Mouse (Mus musculus) heart, embryonic 14.5 days (tissue): ENCODE results near the gene Etl4. TPM values are rescaled to one million over a fixed set of nuclear protein-coding genes. Genes with fewer than 3 reads are reported as not detected.

ENCODE experiments used
- ATAC-seq: fragments of 200-750 bp; cut with Nextera tagmentation; 2 replicates; pipeline ENCODE4 v1.8.0; 2017; ENCODE audit warnings: low read depth, moderate TSS enrichment; ENCODE audit not compliant: insufficient number of reproducible peaks, insufficient read depth, low FRiP score
- H3K27ac ChIP-seq, 2 experiments: fragments of 200-500 bp in 1 of 2; fragments of 300-500 bp in 1 of 2; sonication (generic) in 1 of 2; replicated peaks in 1 of 2; 2 replicates each; pipeline ENCODE4 v1.5.1; 2012 to 2014; ENCODE audit warnings: low read depth in 2 of 2, low read length in 2 of 2, control low read depth in 1 of 2, mild to moderate bottlenecking in 1 of 2, mixed read lengths in 1 of 2; ENCODE audit not compliant: control insufficient read depth in 1 of 2, insufficient read depth in 1 of 2
- H3K27me3 ChIP-seq: fragments of 300-500 bp; sonication (generic); 2 replicates; pipeline ENCODE4 v1.6.1; 2014; ENCODE audit warnings: mild to moderate bottlenecking, low read length, control low read depth; ENCODE audit not compliant: control insufficient read depth, insufficient read depth
- H3K36me3 ChIP-seq: fragments of 300-500 bp; sonication (generic); 2 replicates; pipeline ENCODE4 v1.6.1; 2014; ENCODE audit warnings: mild to moderate bottlenecking, control low read depth, low read length, mixed read lengths; ENCODE audit not compliant: control insufficient read depth, insufficient read depth
- H3K4me1 ChIP-seq, 2 experiments: fragments of 200-500 bp in 1 of 2; fragments of 300-500 bp in 1 of 2; sonication (generic) in 1 of 2; 2 replicates each; pipeline ENCODE4 v1.6.1; 2012 to 2014; ENCODE audit warnings: low read length in 2 of 2, control low read depth in 1 of 2, mixed read lengths in 1 of 2; ENCODE audit not compliant: control insufficient read depth in 2 of 2, insufficient read depth in 2 of 2
- H3K4me2 ChIP-seq: fragments of 300-500 bp; sonication (generic); 2 replicates; pipeline ENCODE4 v1.6.1; 2014; ENCODE audit warnings: mild to moderate bottlenecking, low read length
- H3K4me3 ChIP-seq, 2 experiments: fragments of 200-500 bp in 1 of 2; fragments of 300-500 bp in 1 of 2; sonication (generic) in 1 of 2; 2 replicates each; pipeline ENCODE4 v1.5.1; 2012 to 2014; ENCODE audit warnings: low read length in 2 of 2, mild to moderate bottlenecking in 2 of 2, control low read depth in 1 of 2, low read depth in 1 of 2, moderate library complexity in 1 of 2; ENCODE audit not compliant: control insufficient read depth in 1 of 2, insufficient read depth in 1 of 2
- H3K9ac ChIP-seq: fragments of 300-500 bp; sonication (generic); 2 replicates; pipeline ENCODE4 v1.6.1; 2014; ENCODE audit warnings: mild to moderate bottlenecking, low read length
- H3K9me3 ChIP-seq: fragments of 300-500 bp; sonication (generic); 2 replicates; pipeline ENCODE4 v1.6.1; 2016; ENCODE audit warnings: low read length, control low read depth; ENCODE audit not compliant: control insufficient read depth
- WGBS: fragments of 180-500 bp; shearing (Covaris S2); extraction: QIAGEN DNeasy Blood & Tissue Kit; methylation state at CpG from one replicate; pipeline ENCODE4 v1.1.7; 2014; 5-methylcytosine and 5-hydroxymethylcytosine counted together
- polyA plus RNA-seq: library from polyadenylated mRNA; unstranded; fragments of >200 nt; fragmentation: Nextera tagmentation; extraction: Ambion mirVana; gene quantifications from 2 replicates; pipeline ENCODE4 v1.2.1, GENCODE M21; 2014

Gene Etl4
- polyA plus RNA-seq, 1 experiment from 2014 or later, result 11.3 TPM

DNA sequence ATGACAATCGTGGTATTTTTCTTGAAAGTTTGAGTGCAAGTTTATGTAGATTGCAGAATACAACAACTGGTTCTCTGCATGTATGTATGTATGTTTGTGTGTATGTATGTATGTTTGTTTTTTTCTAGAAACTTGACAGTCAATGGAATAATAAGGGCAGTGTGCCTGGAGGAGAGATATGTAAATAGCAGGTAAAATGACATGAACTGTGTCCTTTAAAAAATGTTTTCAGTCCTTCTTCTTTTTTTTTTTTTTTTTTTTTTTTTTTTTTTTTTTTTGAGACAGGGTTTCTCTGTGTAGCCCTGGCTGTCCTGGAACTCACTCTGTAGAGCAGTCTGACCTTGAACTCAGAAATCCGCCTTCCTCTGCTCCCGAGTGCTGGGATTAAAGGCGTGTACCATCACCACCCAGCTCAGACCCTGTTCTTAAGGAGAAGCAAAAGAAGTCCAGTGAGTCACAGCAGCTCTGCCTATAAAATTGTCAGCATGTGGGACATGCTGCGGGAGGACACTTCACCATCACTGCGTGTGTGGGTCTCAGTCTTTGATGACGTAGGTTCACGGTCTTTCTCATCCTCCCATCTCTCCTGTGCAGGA, 606.8 kb downstream of the Etl4 start:
- Histone ChIP-seq H3K4me3 (no peak overlapping the region), H3K4me1 (peaks cover 4 to 16% of the 10 kb centered on the region in 2 experiments), H3K27me3 (no peaks in the 10 kb centered on the region), H3K4me2 (no peak overlapping the region), H3K27ac (no peak overlapping the region), H3K36me3 (no peaks in the 10 kb centered on the region), H3K9me3 (no peaks in the 10 kb centered on the region), H3K9ac (no peak overlapping the region)
- ATAC-seq, result no peak
- 87% methylated on average over 8 of the region's 8 CpGs for WGBS

DNA sequence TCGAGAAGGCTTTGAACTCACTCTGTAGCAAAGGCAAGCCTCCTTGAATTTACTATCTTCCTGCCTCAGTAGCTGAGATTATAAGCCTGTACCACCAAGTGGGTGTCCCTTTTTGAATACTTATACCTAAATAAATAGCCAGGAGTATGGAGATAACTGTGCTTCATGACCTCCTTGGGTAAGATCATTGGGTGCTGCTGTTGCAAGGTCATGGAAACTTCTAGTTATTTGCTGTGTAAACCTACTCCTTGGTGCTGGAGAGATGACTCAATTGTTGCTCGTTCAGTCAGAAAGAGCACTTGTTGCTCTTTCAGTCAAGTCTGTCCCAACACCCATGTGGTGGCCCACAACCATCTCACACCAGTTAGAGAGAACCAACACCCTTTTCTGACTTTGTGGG, 608.3 kb downstream of the Etl4 start:
- Histone ChIP-seq H3K36me3 (no peaks in the 10 kb centered on the region), H3K4me3 (no peak overlapping the region), H3K9me3 (no peaks in the 10 kb centered on the region), H3K4me2 (no peak overlapping the region), H3K9ac (no peak overlapping the region), H3K27me3 (no peaks in the 10 kb centered on the region), H3K27ac (no peak overlapping the region), H3K4me1 (peaks cover 4 to 19% of the 10 kb centered on the region in 2 experiments)
- no peak for ATAC-seq
- 68% methylated on average over 2 of the region's 2 CpGs for WGBS

DNA sequence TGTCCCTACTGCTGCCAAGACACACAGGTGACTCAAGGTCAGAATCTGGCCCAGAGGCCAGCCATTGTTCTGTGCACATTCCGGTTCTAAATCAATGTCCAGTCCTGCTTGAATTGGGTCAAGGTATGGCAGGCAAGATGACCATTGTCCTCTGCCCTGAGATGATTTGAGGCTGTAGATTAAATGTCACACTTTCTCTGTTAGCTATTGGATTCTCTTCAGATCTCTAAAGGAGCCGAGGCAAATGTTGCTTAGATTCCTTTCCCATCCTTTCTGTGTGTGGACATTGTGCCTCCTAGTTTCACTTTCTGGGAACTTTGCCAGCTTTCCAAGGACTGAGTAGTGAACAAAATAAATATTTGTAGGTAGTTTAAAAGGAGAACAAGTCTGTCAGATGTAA, 608.9 kb downstream of the Etl4 start:
- 38% methylated on average over 2 of the region's 2 CpGs for WGBS
- Histone ChIP-seq H3K27me3 (no peaks in the 10 kb centered on the region), H3K4me1 (peaks cover 4 to 19% of the 10 kb centered on the region in 2 experiments), H3K4me2 (no peak overlapping the region), H3K4me3 (no peak overlapping the region), H3K9ac (no peak overlapping the region), H3K9me3 (no peaks in the 10 kb centered on the region), H3K27ac (peak overlapping the region; percentile 25 to 59; a peak in 3 of 4 replicates), H3K36me3 (no peaks in the 10 kb centered on the region)
- no peak for ATAC-seq

DNA sequence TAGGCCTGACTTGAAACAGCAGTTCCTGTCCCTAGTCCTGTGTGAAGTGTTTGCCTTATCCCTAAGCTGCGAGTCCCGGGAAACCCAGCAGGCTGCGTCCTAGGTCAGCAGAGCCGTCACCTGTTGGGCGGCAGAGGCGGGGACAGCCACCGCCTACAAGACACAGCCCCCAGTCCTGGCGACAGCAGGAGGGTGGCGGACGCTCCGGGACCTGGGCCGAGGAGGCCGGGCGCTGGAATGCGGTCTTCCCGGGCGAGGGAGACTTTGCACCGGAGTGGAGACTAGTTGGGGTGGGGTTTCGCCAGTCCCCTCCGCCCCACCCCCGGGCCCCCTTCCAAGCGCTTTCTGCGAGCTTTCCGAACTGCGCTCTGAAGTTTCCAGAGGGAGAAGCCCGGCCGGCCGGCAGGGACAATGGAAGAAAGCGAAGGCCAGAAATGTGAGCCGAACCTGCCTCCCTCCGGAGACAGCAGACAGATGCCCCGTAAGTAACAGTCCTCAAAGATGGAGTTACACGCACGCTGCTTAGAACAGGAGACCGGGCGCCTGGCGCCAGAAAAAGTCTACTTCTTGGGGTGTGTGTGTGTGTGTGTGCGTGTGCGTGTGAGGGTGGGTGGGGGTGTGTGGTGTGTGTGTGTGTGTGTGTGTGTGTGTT, 610.0 kb downstream of the Etl4 start:
- Histone ChIP-seq H3K4me3 (peak overlapping the region; percentile 56 to 59), H3K9me3 (no peaks in the 10 kb centered on the region), H3K36me3 (no peaks in the 10 kb centered on the region), H3K27me3 (no peaks in the 10 kb centered on the region), H3K4me2 (peak overlapping the region; percentile 68), H3K4me1 (peaks cover 4 to 19% of the 10 kb centered on the region in 2 experiments), H3K27ac (peak overlapping the region; percentile 59 to 76), H3K9ac (peak overlapping the region; percentile 69)
- under 1% methylated on average over 33 of the region's 39 CpGs for WGBS
- ATAC-seq, result peak; percentile 78

DNA sequence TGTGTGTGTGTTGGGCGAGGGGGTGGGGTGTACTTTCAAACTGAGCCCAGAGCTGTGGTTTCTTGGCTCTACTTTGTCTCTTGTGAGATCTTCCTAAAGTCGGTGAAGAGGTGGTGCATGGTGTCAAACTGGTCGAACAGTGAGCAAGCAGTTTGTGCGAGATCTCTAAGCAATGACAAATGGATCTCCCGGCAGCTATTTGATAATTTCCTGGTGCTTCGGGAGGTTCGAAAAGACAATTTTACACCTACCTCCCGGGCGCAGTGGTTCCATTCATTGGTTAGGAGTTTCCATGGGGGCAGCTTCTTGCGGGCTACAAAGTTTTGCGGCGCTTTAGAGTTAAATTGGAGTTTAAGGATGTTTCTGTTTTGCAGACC, 610.5 kb downstream of the Etl4 start:
- H3K36me3 ChIP-seq, result no peaks in the 10 kb centered on the region
- ATAC-seq, result 0 out of 2 replicates have a peak, but pooled peaks have one; percentile 5
- WGBS, result 0% methylated on average over 12 of the region's 12 CpGs
- H3K27ac ChIP-seq, result peak overlapping the region; percentile 59 to 76
- no peaks in the 10 kb centered on the region for H3K9me3 ChIP-seq
- H3K4me3 ChIP-seq, result peak overlapping the region; percentile 56 to 59
- H3K4me1 ChIP-seq, result peaks cover 4 to 19% of the 10 kb centered on the region in 2 experiments
- H3K27me3 ChIP-seq, result no peaks in the 10 kb centered on the region
- peak overlapping the region; percentile 69 for H3K9ac ChIP-seq
- H3K4me2 ChIP-seq, result peak overlapping the region; percentile 68

DNA sequence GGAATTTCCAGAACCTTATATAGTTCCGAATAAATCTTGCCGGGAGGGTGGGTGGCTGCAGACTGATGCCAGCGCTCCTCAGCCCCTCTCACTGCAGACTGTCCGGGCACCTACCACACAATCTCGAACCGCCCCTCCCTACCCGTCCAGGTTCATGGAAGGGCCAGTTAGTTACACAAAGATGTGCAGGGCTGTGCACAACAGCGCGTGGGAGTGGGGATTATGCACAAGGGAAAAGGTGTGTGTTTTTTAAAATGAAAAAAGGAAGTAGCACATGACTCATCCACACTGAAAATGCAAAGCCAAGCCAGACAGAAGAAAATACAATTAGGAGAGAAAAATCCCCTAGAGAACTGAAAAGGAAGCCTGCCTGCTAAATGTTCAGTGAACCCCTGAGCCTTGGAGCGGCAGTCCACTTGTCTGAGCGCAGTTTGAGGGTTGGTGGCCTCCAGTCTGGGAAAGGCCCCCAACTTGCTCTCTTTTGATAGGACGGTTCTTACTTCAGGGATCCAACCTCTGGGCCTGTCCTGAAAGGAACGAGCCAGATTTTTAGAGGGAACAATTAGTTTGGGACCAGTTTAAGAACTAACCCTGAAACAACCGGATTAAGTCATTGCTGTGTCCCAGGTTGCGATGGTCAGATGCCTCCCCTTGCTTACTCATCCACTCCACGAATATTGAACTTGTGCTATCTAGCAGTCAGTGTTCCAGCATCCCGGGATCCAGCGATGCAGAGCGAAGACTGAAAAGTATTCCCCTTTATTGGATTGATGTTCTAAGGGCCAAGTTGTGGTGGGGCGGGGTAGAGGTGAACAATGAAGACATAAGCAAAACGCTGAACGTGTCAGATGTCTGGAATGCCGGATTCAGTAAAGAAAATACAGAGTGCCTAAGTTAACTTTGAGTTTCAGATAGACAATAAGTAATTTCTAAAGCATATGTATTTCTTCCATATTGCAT, 611.3 kb downstream of the Etl4 start:
- Histone ChIP-seq H3K27ac (peak overlapping the region; percentile 17 to 54; a peak in 2 of 4 replicates), H3K27me3 (no peaks in the 10 kb centered on the region), H3K36me3 (no peaks in the 10 kb centered on the region), H3K9me3 (no peaks in the 10 kb centered on the region), H3K4me2 (peak overlapping the region; percentile 68), H3K4me3 (peak overlapping the region; percentile 56 to 59), H3K4me1 (peaks cover 6 to 20% of the 10 kb centered on the region in 2 experiments), H3K9ac (peak overlapping the region; percentile 69)
- WGBS, result 26% methylated on average over 23 of the region's 23 CpGs
- no peak for ATAC-seq

DNA sequence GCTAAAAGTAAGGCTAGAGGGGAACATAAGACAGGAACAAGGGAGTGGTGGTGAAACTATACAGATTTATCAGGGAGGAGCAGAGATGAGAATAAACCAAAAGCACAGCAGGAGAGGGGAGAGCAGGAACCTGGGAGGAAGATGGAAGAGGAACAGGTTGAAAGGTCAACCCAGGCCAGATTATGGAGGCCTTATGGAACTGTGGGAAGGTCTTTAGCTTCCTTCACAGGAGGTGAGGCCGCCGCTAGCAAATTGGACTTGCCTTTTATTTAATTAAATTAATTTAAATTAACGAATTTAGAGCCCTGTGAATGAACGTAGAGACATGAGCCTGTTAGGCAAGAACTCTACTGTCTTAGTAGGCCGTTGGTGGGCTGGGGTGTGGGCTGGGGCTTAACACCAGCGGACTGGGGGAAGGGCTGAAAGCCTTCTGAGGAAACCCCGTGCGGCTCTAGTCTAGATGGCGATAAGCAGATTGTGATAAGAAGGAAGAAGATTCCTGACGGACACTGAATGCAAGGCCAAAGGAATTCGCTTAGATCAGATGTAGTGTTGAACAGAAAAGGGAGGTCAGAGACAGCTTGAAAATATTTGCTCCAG, 612.2 kb downstream of the Etl4 start:
- Histone ChIP-seq H3K4me3 (no peak overlapping the region), H3K27me3 (no peaks in the 10 kb centered on the region), H3K36me3 (no peaks in the 10 kb centered on the region), H3K4me2 (peak overlapping the region; percentile 68; the same call in 1 of the 2 replicates), H3K4me1 (peaks cover 7 to 26% of the 10 kb centered on the region in 2 experiments), H3K27ac (no peak overlapping the region), H3K9ac (no peak overlapping the region), H3K9me3 (no peaks in the 10 kb centered on the region)
- 52% methylated on average over 11 of the region's 11 CpGs for WGBS
- ATAC-seq, result no peak
